Mouse (Mus musculus) kidney, embryonic 14.5 days (tissue): ENCODE measurements around the gene Vps53. TPM values are rescaled to one million over a fixed set of nuclear protein-coding genes. Genes with fewer than 3 reads are reported as not detected.

Experiments
- ATAC-seq: fragments of 200-750 bp; cut with Nextera tagmentation; 2 replicates; pipeline ENCODE4 v1.8.0; 2017; ENCODE audit warnings: moderate number of reproducible peaks, mild to moderate bottlenecking, moderate TSS enrichment, moderate library complexity; ENCODE audit not compliant: low FRiP score, low TSS enrichment
- H3K27ac ChIP-seq: fragments of 300-500 bp; sonication (generic); 2 replicates; pipeline ENCODE4 v1.5.1; 2014; ENCODE audit warnings: low read depth, mild to moderate bottlenecking, low read length, moderate library complexity, mixed read lengths
- H3K27me3 ChIP-seq: fragments of 300-500 bp; sonication (generic); 2 replicates; pipeline ENCODE4 v1.6.1; 2014; ENCODE audit warnings: mild to moderate bottlenecking, low read length; ENCODE audit not compliant: control insufficient read depth, insufficient read depth
- H3K36me3 ChIP-seq: fragments of 300-500 bp; sonication (generic); 2 replicates; pipeline ENCODE4 v1.6.1; 2014; ENCODE audit warnings: low read length, mixed read lengths; ENCODE audit not compliant: control insufficient read depth, insufficient read depth
- H3K4me1 ChIP-seq: fragments of 300-500 bp; sonication (generic); 2 replicates; pipeline ENCODE4 v1.6.1; 2014; ENCODE audit warnings: low read length, mixed read lengths; ENCODE audit not compliant: control insufficient read depth, insufficient read depth
- H3K4me2 ChIP-seq: fragments of 300-500 bp; sonication (generic); replicated peaks from 2 replicates; pipeline ENCODE4 v1.6.1; 2014; ENCODE audit warnings: low read depth, mild to moderate bottlenecking, low read length
- H3K4me3 ChIP-seq: fragments of 300-500 bp; sonication (generic); 2 replicates; pipeline ENCODE4 v1.5.1; 2014; ENCODE audit warnings: mild to moderate bottlenecking, low read length
- H3K9ac ChIP-seq: fragments of 300-500 bp; sonication (generic); 2 replicates; pipeline ENCODE4 v1.6.1; 2014; ENCODE audit warnings: low read depth, mild to moderate bottlenecking, low read length, moderate library complexity
- H3K9me3 ChIP-seq: fragments of 300-500 bp; sonication (generic); 2 replicates; pipeline ENCODE4 v1.6.1; 2016; ENCODE audit warnings: low read length; ENCODE audit not compliant: control insufficient read depth
- WGBS: fragments of 180-500 bp; shearing (Covaris S2); extraction: QIAGEN DNeasy Blood & Tissue Kit; methylation state at CpG from one replicate; pipeline ENCODE4 v1.1.7; 2014; 5-methylcytosine and 5-hydroxymethylcytosine counted together
- polyA plus RNA-seq: library from polyadenylated mRNA; unstranded; fragments of >200 nt; fragmentation: Nextera tagmentation; extraction: Ambion mirVana; gene quantifications from 2 replicates; pipeline ENCODE4 v1.2.1, GENCODE M21; 2014

Vps53 gene
- polyA plus RNA-seq, 1 experiment from 2014 or later = 40.8 TPM

GRCm38 (mm10) chr11:76154200-76154599 lies 25.2 kb downstream of the Vps53 start:
- Histone ChIP-seq H3K36me3 (peaks cover 6% of the 10 kb centered on the region; the same call in 1 of the 2 replicates), H3K4me2 (no peak overlapping the region), H3K4me1 (no peaks in the 10 kb centered on the region), H3K9me3 (no peaks in the 10 kb centered on the region), H3K9ac (no peak overlapping the region), H3K27ac (no peak overlapping the region), H3K4me3 (no peak overlapping the region), H3K27me3 (no peaks in the 10 kb centered on the region)
- ATAC-seq = no peak
- WGBS = 97% methylated on average over 2 of the region's 2 CpGs

GRCm38 (mm10) chr11:76153236-76153951 lies 26.1 kb downstream of the Vps53 start:
- Histone ChIP-seq H3K4me2 (no peak overlapping the region), H3K4me3 (no peak overlapping the region), H3K9ac (no peak overlapping the region), H3K36me3 (peaks cover 6% of the 10 kb centered on the region; the same call in 1 of the 2 replicates), H3K27me3 (no peaks in the 10 kb centered on the region), H3K9me3 (no peaks in the 10 kb centered on the region), H3K4me1 (no peaks in the 10 kb centered on the region), H3K27ac (no peak overlapping the region)
- no peak for ATAC-seq
- 85% methylated on average over 5 of the region's 5 CpGs for WGBS

GRCm38 (mm10) chr11:76150980-76151379 lies 28.5 kb downstream of the Vps53 start:
- H3K27ac ChIP-seq = no peak overlapping the region
- WGBS = 18% methylated on average over 4 of the region's 4 CpGs
- H3K9ac ChIP-seq = no peak overlapping the region
- no peaks in the 10 kb centered on the region for H3K4me1 ChIP-seq
- no peaks in the 10 kb centered on the region for H3K27me3 ChIP-seq
- no peak for ATAC-seq
- no peaks in the 10 kb centered on the region for H3K9me3 ChIP-seq
- peaks cover 6% of the 10 kb centered on the region; the same call in 1 of the 2 replicates for H3K36me3 ChIP-seq
- H3K4me3 ChIP-seq = no peak overlapping the region
- H3K4me2 ChIP-seq = no peak overlapping the region

GRCm38 (mm10) chr11:76148055-76149008 lies 31.1 kb downstream of the Vps53 start:
- H3K27ac ChIP-seq = no peak overlapping the region
- H3K4me3 ChIP-seq = no peak overlapping the region
- H3K4me2 ChIP-seq = no peak overlapping the region
- no peaks in the 10 kb centered on the region for H3K4me1 ChIP-seq
- no peak overlapping the region for H3K9ac ChIP-seq
- no peaks in the 10 kb centered on the region for H3K27me3 ChIP-seq
- ATAC-seq = no peak
- no peaks in the 10 kb centered on the region for H3K36me3 ChIP-seq
- no peaks in the 10 kb centered on the region for H3K9me3 ChIP-seq
- 83% methylated on average over 8 of the region's 8 CpGs for WGBS

- Histone ChIP-seq H3K27me3 (no peaks in the 10 kb centered on the region), H3K4me2 (no peak overlapping the region), H3K9me3 (no peaks in the 10 kb centered on the region), H3K4me1 (no peaks in the 10 kb centered on the region), H3K4me3 (no peak overlapping the region), H3K36me3 (no peaks in the 10 kb centered on the region), H3K27ac (no peak overlapping the region), H3K9ac (no peak overlapping the region)
- WGBS = 85% methylated on average over 8 of the region's 8 CpGs
- no peak for ATAC-seq
These were observed 33.0 kb downstream of the Vps53 start for GRCm38 (mm10) chr11:76146187-76147010.

- Histone ChIP-seq H3K4me1 (no peaks in the 10 kb centered on the region), H3K27ac (no peak overlapping the region), H3K36me3 (no peaks in the 10 kb centered on the region), H3K9me3 (no peaks in the 10 kb centered on the region), H3K27me3 (no peaks in the 10 kb centered on the region), H3K9ac (no peak overlapping the region), H3K4me3 (no peak overlapping the region), H3K4me2 (no peak overlapping the region)
- ATAC-seq = no peak
- 100% methylated on average over 1 of the region's 1 CpGs for WGBS
These were observed 34.3 kb downstream of the Vps53 start for GRCm38 (mm10) chr11:76145169-76145568.

GRCm38 (mm10) chr11:76144386-76144785 lies 35.1 kb downstream of the Vps53 start:
- Histone ChIP-seq H3K36me3 (no peaks in the 10 kb centered on the region), H3K9ac (no peak overlapping the region), H3K9me3 (no peaks in the 10 kb centered on the region), H3K4me2 (no peak overlapping the region), H3K27me3 (no peaks in the 10 kb centered on the region), H3K4me3 (no peak overlapping the region), H3K27ac (no peak overlapping the region), H3K4me1 (no peaks in the 10 kb centered on the region)
- WGBS = 94% methylated on average over 8 of the region's 8 CpGs
- no peak for ATAC-seq

- WGBS = 80% methylated on average over 3 of the region's 3 CpGs
- Histone ChIP-seq H3K9me3 (no peaks in the 10 kb centered on the region), H3K27ac (no peak overlapping the region), H3K36me3 (peaks cover 22% of the 10 kb centered on the region), H3K4me1 (no peaks in the 10 kb centered on the region), H3K4me2 (no peak overlapping the region), H3K4me3 (no peak overlapping the region), H3K9ac (no peak overlapping the region), H3K27me3 (no peaks in the 10 kb centered on the region)
- ATAC-seq = no peak
These were observed 41.5 kb downstream of the Vps53 start for GRCm38 (mm10) chr11:76137996-76138395.
